ENCODE assay signal across 8 mouse cellular contexts in the genomic region with DNA sequence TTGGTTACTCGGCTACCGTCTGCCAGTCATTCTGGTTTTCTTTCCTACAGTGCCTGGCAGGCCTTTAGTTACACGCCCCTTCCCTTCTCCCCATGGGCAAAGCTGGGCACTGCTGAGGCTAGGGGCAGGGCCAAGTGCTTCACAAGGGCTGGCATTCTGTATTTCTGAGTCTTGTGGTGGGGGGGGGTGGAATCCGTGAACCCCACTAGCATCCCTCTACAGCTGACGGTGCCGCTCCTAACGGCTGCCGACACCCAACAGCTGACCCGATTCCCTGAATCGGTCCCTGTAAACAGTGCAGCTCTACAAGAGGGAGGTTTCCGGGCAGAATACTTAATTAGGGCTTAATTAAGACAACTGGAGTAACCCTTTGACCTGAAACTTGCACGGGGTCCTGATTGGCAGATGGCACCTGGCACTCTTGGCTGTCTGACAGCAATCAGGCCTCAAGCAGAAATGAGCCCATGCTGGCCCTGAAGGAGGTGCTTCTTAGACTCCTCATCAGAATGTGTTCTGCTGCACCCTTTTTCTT. TPM values are rescaled to one million over a fixed set of nuclear protein-coding genes. Genes with fewer than 3 reads are reported as not detected.
DNase-seq lines count a peak whose midpoint lies in the region; ATAC-seq and TF ChIP-seq lines count a peak whose summit lies in the region.
"Had no signal": no experiment of that assay in that cellular context is flagged by ENCODE, and none has a peak within 500 bp of the region (broad histone marks: within the 10 kb centered on the region; RNA-seq: fewer than 3 reads in every experiment).

No protein-coding gene starts in this region.

- peaks cover 7% of the 10 kb centered on the region; the same call in 1 of the 2 replicates for H3K4me1 ChIP-seq in forebrain, postnatal 0 days (ENCODE audit: insufficient read depth)

- intact Hi-C loops in left cerebral cortex, adult 2 months (cut with DNase I) = loop anchor here (5.0 kb wide), 1 partner anchor 43 kb away; no protein-coding TSS in a partner anchor
- intact Hi-C loops in left cerebral cortex, postnatal 36 days (cut with DNase I) = loop anchor here (2.0 kb wide), 1 partner anchor 46 kb away; no protein-coding TSS in a partner anchor
- intact Hi-C loops in heart, postnatal 14 days (cut with DNase I) = no loop called here

- no peak overlapping the region; the same call in 1 of the 2 replicates for H3K27ac ChIP-seq in left cerebral cortex, adult 2 months
- no peak overlapping the region for H3K27ac ChIP-seq in forebrain, postnatal 0 days (ENCODE audit: low read depth, low read length)

- H3K9ac ChIP-seq in forebrain, postnatal 0 days = no peak overlapping the region; the same call in 1 of the 2 replicates

- TF ChIP-seq CTCF in left cerebral cortex, adult 2 months (IDR thresholded peaks at IDR 0.05) = no peak
- TF ChIP-seq CTCF in forebrain, postnatal 0 days (IDR thresholded peaks at IDR 0.05; ENCODE audit: low read depth) = no peak

- no peaks in the 10 kb centered on the region for H3K36me3 ChIP-seq in forebrain, postnatal 0 days (ENCODE audit: insufficient read depth)

- peak; percentile 20 to 33 for DNase-seq in left cerebral cortex, adult 2 months (ENCODE audit: extremely low spot score in 1 of 2, low spot score in 2 of 2)
- no peak for DNase-seq in left cerebral cortex, postnatal 36 days (ENCODE audit: low spot score in 2 of 2)
- peak; percentile 58 for DNase-seq in forebrain, postnatal 0 days
- peak; percentile 24 to 39 for DNase-seq in layer of hippocampus, postnatal 36 days
- peak; percentile 22 for DNase-seq in right cerebral cortex, postnatal 14 days
- no peak for DNase-seq in heart, postnatal 14 days
- DNase-seq in natural killer cell, adult 2 months (ENCODE audit: low spot score in 2 of 2) = no peak

- H3K9me3 ChIP-seq in forebrain, postnatal 0 days (ENCODE audit: low read length) = no peaks in the 10 kb centered on the region

- H3K4me2 ChIP-seq in forebrain, postnatal 0 days (ENCODE audit: low read depth) = no peak overlapping the region

- WGBS in forebrain, postnatal 0 days = 15% methylated on average over 12 of the region's 12 CpGs

- ATAC-seq in forebrain, postnatal 0 days = peak; percentile 94

- no peak overlapping the region for H3K4me3 ChIP-seq in left cerebral cortex, adult 2 months
- no peak overlapping the region for H3K4me3 ChIP-seq in forebrain, postnatal 0 days (ENCODE audit: low read depth, low read length)

- no peaks in the 10 kb centered on the region for H3K27me3 ChIP-seq in forebrain, postnatal 0 days (ENCODE audit: insufficient read depth, low read length)

RNA-seq across cellular contexts. Expression of a gene that starts 24.2 kb away (rescaled TPM):
- total RNA-seq in left cerebral cortex, adult 2 months (2021) = 10 to 100 TPM; 12.9 to 13.0 TPM
- 10 to 100 TPM; 11.7 to 16.4 TPM for total RNA-seq in left cerebral cortex, postnatal 36 days (2021)
- 4.8 and 5.3 TPM in 2 replicates for total RNA-seq in forebrain, postnatal 0 days (2014; rRNA removed)
- 1.6 and 2.7 TPM in 2 replicates for polyA plus RNA-seq in forebrain, postnatal 0 days (2015; fragmentation: Nextera tagmentation; extraction: Ambion mirVana)
- total RNA-seq in layer of hippocampus, postnatal 36 days (2021) = 10 to 100 TPM; 14.4 to 15.9 TPM
- total RNA-seq in heart, postnatal 14 days (2021) = 1 to 10 TPM in 1 of 2 experiments, under 1 TPM in 1; 0.24 to 1.2 TPM
- total RNA-seq: megakaryocyte, adult 5-6 weeks had no signal

Comparison
In these comparisons a context has a peak if more than half of its experiments do, and no peak if none do; other contexts are left out.
1. DNase-seq: peak in left cerebral cortex, adult 2 months (2 of 2), forebrain, postnatal 0 days (single experiment), layer of hippocampus, postnatal 36 days (2 of 2) and right cerebral cortex, postnatal 14 days (single experiment); none in left cerebral cortex, postnatal 36 days (0 of 2), heart, postnatal 14 days (0 of 2) and natural killer cell, adult 2 months (0 of 2).